Mouse (Mus musculus) MEL (cell line): ENCODE data around the gene Lag3. TPM values are rescaled to one million over a fixed set of nuclear protein-coding genes. Genes with fewer than 3 reads are reported as not detected.

Experiments
- polyA plus RNA-seq, 2 experiments: library from polyadenylated mRNA; stranded (reverse) in 1 of 2; unstranded in 1 of 2; fragments of >175 nt in 1 of 2; fragments of >200 nt in 1 of 2; gene quantifications; 2 replicates each; pipeline versions ENCODE4 v1.2.1 to v1.2.4; 2012; ENCODE audit warnings: low replicate concordance in 2 of 2, low read depth in 1 of 2; ENCODE audit not compliant: insufficient read length in 2 of 2, insufficient read depth in 1 of 2, missing spikeins in 1 of 2
- total RNA-seq: library from RNA; depleted of rRNA; stranded (reverse); fragments of 300-350 nt; gene quantifications from 2 replicates; pipeline ENCODE4 v1.2.3, GENCODE M21; 2012; rRNA removed

Lag3 gene
- total and polyA plus RNA-seq, 3 experiments: 0.35 to 1.3 TPM; not detected in 1

Other genes starting within 250 kb of the Lag3 start
- gene Lpcat3, start 248.7 kb downstream of the Lag3 start, total RNA-seq: 135 and 143 TPM in 2 replicates
- 100 to 1,000 TPM in 1 of 2 experiments, not detected in 1; 337 TPM for gene Lpcat3, start 248.7 kb downstream of the Lag3 start, polyA plus RNA-seq
- 378 and 391 TPM in 2 replicates for gene Emg1, start 199.5 kb downstream of the Lag3 start, total RNA-seq
- 100 to 1,000 TPM in 1 of 2 experiments, not detected in 1; 346 TPM for gene Emg1, start 199.5 kb downstream of the Lag3 start, polyA plus RNA-seq
- 623 and 706 TPM in 2 replicates for gene Phb2, start 199.4 kb downstream of the Lag3 start, total RNA-seq
- 100 to 1,000 TPM; 309 to 815 TPM for gene Phb2, start 199.4 kb downstream of the Lag3 start, polyA plus RNA-seq
- 74.1 and 91.9 TPM in 2 replicates for gene Ptpn6, start 173.0 kb downstream of the Lag3 start, total RNA-seq
- gene Ptpn6, start 173.0 kb downstream of the Lag3 start, polyA plus RNA-seq: 100 to 1,000 TPM in 1 of 2 experiments, not detected in 1; 184 TPM
- gene Grcc10, start 170.3 kb downstream of the Lag3 start, total RNA-seq: 41.9 and 57.4 TPM in 2 replicates
- 10 to 100 TPM in 1 of 2 experiments, not detected in 1; 62.9 TPM for gene Grcc10, start 170.3 kb downstream of the Lag3 start, polyA plus RNA-seq
- gene Gm45234, start 155.7 kb downstream of the Lag3 start, total RNA-seq: not detected in 2 replicates
- gene Gm45234, start 155.7 kb downstream of the Lag3 start, polyA plus RNA-seq: under 1 TPM in 1 of 2 experiments, not detected in 1; 0.15 TPM
- gene Atn1, start 155.2 kb downstream of the Lag3 start, total RNA-seq: 1.6 and 1.7 TPM in 2 replicates
- gene Atn1, start 155.2 kb downstream of the Lag3 start, polyA plus RNA-seq: 10 to 100 TPM in 1 of 2 experiments, not detected in 1; 43.2 TPM
- 3.2 and 5.5 TPM in 2 replicates for gene Eno2, start 142.0 kb downstream of the Lag3 start, total RNA-seq
- 10 to 100 TPM in 1 of 2 experiments, not detected in 1; 12.5 TPM for gene Eno2, start 142.0 kb downstream of the Lag3 start, polyA plus RNA-seq
- gene Lrrc23, start 132.0 kb downstream of the Lag3 start, total RNA-seq: 0.10 TPM in 1 of 2 replicates, not detected in the other
- gene Lrrc23, start 132.0 kb downstream of the Lag3 start, polyA plus RNA-seq: under 1 TPM in 1 of 2 experiments, not detected in 1; 0.11 TPM
- 5.2 and 7.3 TPM in 2 replicates for gene Spsb2, start 103.0 kb downstream of the Lag3 start, total RNA-seq
- gene Spsb2, start 103.0 kb downstream of the Lag3 start, polyA plus RNA-seq: 1 to 10 TPM in 1 of 2 experiments, not detected in 1; 7.7 TPM
- 440 and 731 TPM in 2 replicates for gene Tpi1, start 97.4 kb downstream of the Lag3 start, total RNA-seq
- gene Tpi1, start 97.4 kb downstream of the Lag3 start, polyA plus RNA-seq: 1,000 to 10,000 TPM in 1 of 2 experiments, 100 to 1,000 TPM in 1; 102 to 1,182 TPM
- 101 and 102 TPM in 2 replicates for gene Usp5, start 82.2 kb downstream of the Lag3 start, total RNA-seq
- 100 to 1,000 TPM in 1 of 2 experiments, not detected in 1; 129 TPM for gene Usp5, start 82.2 kb downstream of the Lag3 start, polyA plus RNA-seq
- 54.5 and 70.0 TPM in 2 replicates for gene Cdca3, start 82.2 kb downstream of the Lag3 start, total RNA-seq
- 100 to 1,000 TPM in 1 of 2 experiments, not detected in 1; 185 TPM for gene Cdca3, start 82.2 kb downstream of the Lag3 start, polyA plus RNA-seq
- 0.08 TPM in 1 of 2 replicates, not detected in the other for gene Gnb3, start 71.4 kb downstream of the Lag3 start, total RNA-seq
- gene Gnb3, start 71.4 kb downstream of the Lag3 start, polyA plus RNA-seq: under 1 TPM in 1 of 2 experiments, not detected in 1; 0.21 TPM
- 0.23 and 0.29 TPM in 2 replicates for gene P3h3, start 54.0 kb downstream of the Lag3 start, total RNA-seq
- 1 to 10 TPM in 1 of 2 experiments, not detected in 1; 2.1 TPM for gene P3h3, start 54.0 kb downstream of the Lag3 start, polyA plus RNA-seq
- gene Gpr162, start 47.7 kb downstream of the Lag3 start, total RNA-seq: 0.08 and 0.20 TPM in 2 replicates
- under 1 TPM in 1 of 2 experiments, not detected in 1; 0.84 TPM for gene Gpr162, start 47.7 kb downstream of the Lag3 start, polyA plus RNA-seq
- gene Cd4, start 23.5 kb downstream of the Lag3 start, total RNA-seq: not detected in 2 replicates
- gene Cd4, start 23.5 kb downstream of the Lag3 start, polyA plus RNA-seq: not detected
- 19.8 and 31.8 TPM in 2 replicates for gene Ptms, start 8.4 kb upstream of the Lag3 start, total RNA-seq
- 100 to 1,000 TPM in 1 of 2 experiments, not detected in 1; 177 TPM for gene Ptms, start 8.4 kb upstream of the Lag3 start, polyA plus RNA-seq
- 133 and 154 TPM in 2 replicates for gene Mlf2, start 19.7 kb upstream of the Lag3 start, total RNA-seq
- gene Mlf2, start 19.7 kb upstream of the Lag3 start, polyA plus RNA-seq: 100 to 1,000 TPM in 1 of 2 experiments, not detected in 1; 340 TPM
- 75.1 and 85.0 TPM in 2 replicates for gene Cops7a, start 53.8 kb upstream of the Lag3 start, total RNA-seq
- 100 to 1,000 TPM in 1 of 2 experiments, not detected in 1; 150 TPM for gene Cops7a, start 53.8 kb upstream of the Lag3 start, polyA plus RNA-seq
- 0.19 and 0.33 TPM in 2 replicates for gene Pianp, start 85.0 kb upstream of the Lag3 start, total RNA-seq
- 1 to 10 TPM in 1 of 2 experiments, not detected in 1; 5.5 TPM for gene Pianp, start 85.0 kb upstream of the Lag3 start, polyA plus RNA-seq
- gene Zfp384, start 97.4 kb upstream of the Lag3 start, total RNA-seq: 19.2 and 19.5 TPM in 2 replicates
- 10 to 100 TPM in 1 of 2 experiments, not detected in 1; 57.4 TPM for gene Zfp384, start 97.4 kb upstream of the Lag3 start, polyA plus RNA-seq
- gene Ing4, start 128.1 kb upstream of the Lag3 start, total RNA-seq: 26.3 and 29.5 TPM in 2 replicates
- gene Ing4, start 128.1 kb upstream of the Lag3 start, polyA plus RNA-seq: 10 to 100 TPM in 1 of 2 experiments, not detected in 1; 34.9 TPM
- 1.2 and 3.3 TPM in 2 replicates for gene Acrbp, start 138.0 kb upstream of the Lag3 start, total RNA-seq
- gene Acrbp, start 138.0 kb upstream of the Lag3 start, polyA plus RNA-seq: 1 to 10 TPM in 1 of 2 experiments, not detected in 1; 5.3 TPM
- 2.8 and 3.5 TPM in 2 replicates for gene Lpar5, start 156.2 kb upstream of the Lag3 start, total RNA-seq
- 10 to 100 TPM in 1 of 2 experiments, not detected in 1; 16.2 TPM for gene Lpar5, start 156.2 kb upstream of the Lag3 start, polyA plus RNA-seq
- gene Chd4, start 184.3 kb upstream of the Lag3 start, total RNA-seq: 173 and 193 TPM in 2 replicates
- 100 to 1,000 TPM in 1 of 2 experiments, 10 to 100 TPM in 1; 93.0 to 232 TPM for gene Chd4, start 184.3 kb upstream of the Lag3 start, polyA plus RNA-seq
- gene Nop2, start 220.2 kb upstream of the Lag3 start, total RNA-seq: 210 and 263 TPM in 2 replicates
- 100 to 1,000 TPM; 221 to 337 TPM for gene Nop2, start 220.2 kb upstream of the Lag3 start, polyA plus RNA-seq
- gene Iffo1, start 233.5 kb upstream of the Lag3 start, total RNA-seq: 75.4 and 96.1 TPM in 2 replicates
- gene Iffo1, start 233.5 kb upstream of the Lag3 start, polyA plus RNA-seq: 10 to 100 TPM in 1 of 2 experiments, not detected in 1; 96.9 TPM